Mouse (Mus musculus) layer of hippocampus, adult 6 months (tissue): Measurements from ENCODE around the gene Kcng3. TPM values are rescaled to one million over a fixed set of nuclear protein-coding genes. Genes with fewer than 3 reads are reported as not detected.

Experiments used
- long read RNA-seq, 2 experiments: library from polyadenylated mRNA; unstranded; transcript quantifications; one replicate each; pipeline ENCODE4 v2.0.0; 2019 to 2020
- polyA plus RNA-seq: library from polyadenylated mRNA; unstranded; fragments of <200 nt; fragmentation: Nextera tagmentation; gene quantifications from 2 replicates; pipeline ENCODE4 v1.2.3, GENCODE M21; 2021

Gene Kcng3
- polyA plus RNA-seq: 0.30 and 0.33 TPM in 2 replicates
- long read RNA-seq, experiment 1: 0 reads
- long read RNA-seq, experiment 2, partial matches to known transcripts: 0 of 3 reads
- long read RNA-seq, experiment 2, other reads (novel, unspliced or antisense): 2 of 3 reads

GRCm38 (mm10) chr17:83631783-83632652 lies at the start of gene Kcng3:
Gene Kcng3 (minus strand): TSS chr17:83631895.

Other genes with a start within 250 kb of the Kcng3 start
- 487 and 491 TPM in 2 replicates for gene Cox7a2l, start 114.6 kb downstream of the Kcng3 start, polyA plus RNA-seq
- gene Mta3, start 74.3 kb upstream of the Kcng3 start, polyA plus RNA-seq: 30.5 and 34.1 TPM in 2 replicates
- gene Haao, start 216.1 kb upstream of the Kcng3 start, polyA plus RNA-seq: 0.26 and 0.29 TPM in 2 replicates